Mouse (Mus musculus) liver, embryonic 16.5 days (tissue): ENCODE measurements around the gene Ednra. TPM values are rescaled to one million over a fixed set of nuclear protein-coding genes. Genes with fewer than 3 reads are reported as not detected.

ENCODE experiments used
- ATAC-seq: fragments of 200-750 bp; cut with Nextera tagmentation; 2 replicates; pipeline ENCODE4 v1.8.0; 2017; ENCODE audit warnings: low read depth, mild to moderate bottlenecking, moderate number of reproducible peaks, moderate library complexity
- H3K27ac ChIP-seq: fragments of 300-500 bp; sonication (generic); 2 replicates; pipeline ENCODE4 v1.5.1; 2014; ENCODE audit warnings: mild to moderate bottlenecking, low read length
- H3K27me3 ChIP-seq: fragments of 300-500 bp; sonication (generic); 2 replicates; pipeline ENCODE4 v1.6.1; 2014; ENCODE audit warnings: low read depth, low read length, mixed read lengths; ENCODE audit not compliant: control insufficient read depth, insufficient read depth
- H3K36me3 ChIP-seq: fragments of 300-500 bp; sonication (generic); 2 replicates; pipeline ENCODE4 v1.6.1; 2014; ENCODE audit warnings: mild to moderate bottlenecking; ENCODE audit not compliant: control insufficient read depth, insufficient read depth
- H3K4me1 ChIP-seq: fragments of 300-500 bp; sonication (generic); 2 replicates; pipeline ENCODE4 v1.6.1; 2014; ENCODE audit warnings: low read depth, low read length, mixed read lengths; ENCODE audit not compliant: control insufficient read depth
- H3K4me2 ChIP-seq: fragments of 300-500 bp; sonication (generic); 2 replicates; pipeline ENCODE4 v1.6.1; 2014; ENCODE audit warnings: low read depth, low read length, mixed read lengths
- H3K4me3 ChIP-seq: fragments of 300-500 bp; sonication (generic); 2 replicates; pipeline ENCODE4 v1.5.1; 2014; ENCODE audit warnings: low read depth, mild to moderate bottlenecking, low read length
- H3K9ac ChIP-seq: fragments of 300-500 bp; sonication (generic); 2 replicates; pipeline ENCODE4 v1.6.1; 2014; ENCODE audit warnings: low read depth, low read length
- H3K9me3 ChIP-seq: fragments of 300-500 bp; sonication (generic); replicated peaks from 2 replicates; pipeline ENCODE4 v1.6.1; 2016; ENCODE audit warnings: low read length; ENCODE audit not compliant: control insufficient read depth
- WGBS: fragments of 180-500 bp; shearing (Covaris S2); extraction: QIAGEN DNeasy Blood & Tissue Kit; methylation state at CpG from one replicate; pipeline ENCODE4 v1.1.7; 2014; ENCODE audit not compliant: insufficient replicate concordance; 5-methylcytosine and 5-hydroxymethylcytosine counted together
- polyA plus RNA-seq: library from polyadenylated mRNA; unstranded; fragments of >200 nt; fragmentation: Nextera tagmentation; extraction: Ambion mirVana; gene quantifications from 2 replicates; pipeline ENCODE4 v1.2.1, GENCODE M21; 2015

The Ednra gene
- polyA plus RNA-seq, 1 experiment from 2014 or later = 3.4 TPM

- Histone ChIP-seq H3K27me3 (no peaks in the 10 kb centered on the region), H3K9me3 (no peaks in the 10 kb centered on the region), H3K4me3 (no peak overlapping the region), H3K27ac (no peak overlapping the region), H3K9ac (no peak overlapping the region), H3K4me1 (no peaks in the 10 kb centered on the region), H3K36me3 (no peaks in the 10 kb centered on the region), H3K4me2 (no peak overlapping the region)
- 49% methylated on average over 5 of the region's 5 CpGs for WGBS
- ATAC-seq = no peak
Observed at GRCm38 (mm10) chr8:77640093-77640839, 84.0 kb downstream of the Ednra start.

- no peak overlapping the region for H3K27ac ChIP-seq
- 56% methylated on average over 3 of the region's 3 CpGs for WGBS
- no peak overlapping the region for H3K4me2 ChIP-seq
- H3K9ac ChIP-seq = no peak overlapping the region
- no peak for ATAC-seq
- no peaks in the 10 kb centered on the region for H3K36me3 ChIP-seq
- no peaks in the 10 kb centered on the region for H3K27me3 ChIP-seq
- no peaks in the 10 kb centered on the region for H3K9me3 ChIP-seq
- H3K4me1 ChIP-seq = no peaks in the 10 kb centered on the region
- H3K4me3 ChIP-seq = no peak overlapping the region
Observed at GRCm38 (mm10) chr8:77637593-77637992, 86.7 kb downstream of the Ednra start.

GRCm38 (mm10) chr8:77634035-77634434 is 90.2 kb downstream of the Ednra start:
- no peak overlapping the region for H3K4me3 ChIP-seq
- WGBS = 50% methylated on average over 5 of the region's 5 CpGs
- ATAC-seq = no peak
- no peaks in the 10 kb centered on the region for H3K9me3 ChIP-seq
- no peaks in the 10 kb centered on the region for H3K36me3 ChIP-seq
- no peak overlapping the region for H3K9ac ChIP-seq
- H3K27ac ChIP-seq = no peak overlapping the region
- no peak overlapping the region for H3K4me2 ChIP-seq
- no peaks in the 10 kb centered on the region for H3K27me3 ChIP-seq
- H3K4me1 ChIP-seq = no peaks in the 10 kb centered on the region

- 45% methylated on average over 2 of the region's 2 CpGs for WGBS
- H3K4me2 ChIP-seq = no peak overlapping the region
- no peak for ATAC-seq
Observed at GRCm38 (mm10) chr8:77633211-77633610, 91.1 kb downstream of the Ednra start.

GRCm38 (mm10) chr8:77630691-77631090 is 93.6 kb downstream of the Ednra start:
- no peak overlapping the region for H3K4me3 ChIP-seq
- no peak for ATAC-seq
- WGBS = 48% methylated on average over 3 of the region's 3 CpGs

More at GRCm38 (mm10) chr8:77633211-77633610, 91.1 kb downstream of the Ednra start:
- H3K9ac ChIP-seq = no peak overlapping the region
- no peak overlapping the region for H3K27ac ChIP-seq
- H3K36me3 ChIP-seq = no peaks in the 10 kb centered on the region
- H3K4me3 ChIP-seq = no peak overlapping the region
- H3K4me1 ChIP-seq = no peaks in the 10 kb centered on the region
- H3K9me3 ChIP-seq = no peaks in the 10 kb centered on the region
- H3K27me3 ChIP-seq = no peaks in the 10 kb centered on the region

GRCm38 (mm10) chr8:77629858-77630537 is 94.3 kb downstream of the Ednra start:
- H3K4me1 ChIP-seq = no peaks in the 10 kb centered on the region
- no peak overlapping the region for H3K4me3 ChIP-seq
- H3K27ac ChIP-seq = no peak overlapping the region
- no peaks in the 10 kb centered on the region for H3K27me3 ChIP-seq
- H3K4me2 ChIP-seq = no peak overlapping the region
- no peaks in the 10 kb centered on the region for H3K36me3 ChIP-seq
- no peak for ATAC-seq
- WGBS = 15% methylated on average over 15 of the region's 15 CpGs
- no peaks in the 10 kb centered on the region for H3K9me3 ChIP-seq
- H3K9ac ChIP-seq = no peak overlapping the region

More at GRCm38 (mm10) chr8:77630691-77631090, 93.6 kb downstream of the Ednra start:
- no peaks in the 10 kb centered on the region for H3K9me3 ChIP-seq
- no peaks in the 10 kb centered on the region for H3K27me3 ChIP-seq
- H3K36me3 ChIP-seq = no peaks in the 10 kb centered on the region
- H3K4me1 ChIP-seq = no peaks in the 10 kb centered on the region
- no peak overlapping the region for H3K9ac ChIP-seq
- no peak overlapping the region for H3K4me2 ChIP-seq
- no peak overlapping the region for H3K27ac ChIP-seq

- no peak overlapping the region for H3K9ac ChIP-seq
- WGBS = 56% methylated on average over 7 of the region's 7 CpGs
- no peak overlapping the region for H3K27ac ChIP-seq
- H3K9me3 ChIP-seq = no peaks in the 10 kb centered on the region
- H3K4me3 ChIP-seq = no peak overlapping the region
- no peak overlapping the region for H3K4me2 ChIP-seq
- H3K36me3 ChIP-seq = no peaks in the 10 kb centered on the region
- H3K4me1 ChIP-seq = no peaks in the 10 kb centered on the region
- ATAC-seq = no peak
- no peaks in the 10 kb centered on the region for H3K27me3 ChIP-seq
Observed at GRCm38 (mm10) chr8:77623677-77624209, 100.5 kb downstream of the Ednra start.

- no peak overlapping the region for H3K27ac ChIP-seq
- WGBS = 55% methylated on average over 2 of the region's 2 CpGs
- H3K36me3 ChIP-seq = no peaks in the 10 kb centered on the region
- no peaks in the 10 kb centered on the region for H3K27me3 ChIP-seq
- no peak overlapping the region for H3K4me3 ChIP-seq
- no peak for ATAC-seq
- H3K9me3 ChIP-seq = no peaks in the 10 kb centered on the region
- H3K9ac ChIP-seq = no peak overlapping the region
- no peaks in the 10 kb centered on the region for H3K4me1 ChIP-seq
- H3K4me2 ChIP-seq = no peak overlapping the region
Observed at GRCm38 (mm10) chr8:77617916-77618315, 106.3 kb downstream of the Ednra start.
